Mouse (Mus musculus) heart, postnatal 0 days (tissue): ENCODE data around the gene Irf6.

Experiments used
- CTCF ChIP-seq: IDR thresholded peaks from 2 replicates; pipeline ENCODE4 v1.5.1; 2016; ENCODE audit warnings: antibody characterized with exemption, control low read depth, low read depth
- EP300 ChIP-seq: IDR thresholded peaks from 2 replicates; pipeline ENCODE4 v1.6.1; 2016; ENCODE audit warnings: antibody characterized with exemption, low read depth

GRCm38 (mm10) chr1:193131311-193131948 is 21.5 kb upstream of the Irf6 start:
- TF ChIP-seq CTCF (no peak), EP300 (no peak)
